Mouse (Mus musculus) left cerebral cortex, adult 18-20 months (tissue): ENCODE data around the gene Treh. TPM values are rescaled to one million over a fixed set of nuclear protein-coding genes. Genes with fewer than 3 reads are reported as not detected.

Experiments used
- DNase-seq, 2 experiments: peaks; one replicate each; pipeline ENCODE4 v3.0.0; 2021 to 2022; ENCODE audit warnings: low spot score in 2 of 2, mixed read lengths in 1 of 2
- total RNA-seq, 2 experiments: library from RNA; stranded (reverse); gene quantifications; 2 replicates each; pipeline ENCODE4 v1.2.3; 2021

Gene Treh
- total RNA-seq, 2 experiments from 2014 or later = not detected

- DNase-seq = peak; percentile 47
These were observed 60.9 kb downstream of the Treh start for GRCm38 (mm10) chr9:44733671-44734523.

- DNase-seq = peak; percentile 48 to 49
These were observed 61.8 kb downstream of the Treh start, which contains the start of gene Phldb1 for GRCm38 (mm10) chr9:44734524-44735494. Phldb1 (minus strand) TSS chr9:44735198.

DNA sequence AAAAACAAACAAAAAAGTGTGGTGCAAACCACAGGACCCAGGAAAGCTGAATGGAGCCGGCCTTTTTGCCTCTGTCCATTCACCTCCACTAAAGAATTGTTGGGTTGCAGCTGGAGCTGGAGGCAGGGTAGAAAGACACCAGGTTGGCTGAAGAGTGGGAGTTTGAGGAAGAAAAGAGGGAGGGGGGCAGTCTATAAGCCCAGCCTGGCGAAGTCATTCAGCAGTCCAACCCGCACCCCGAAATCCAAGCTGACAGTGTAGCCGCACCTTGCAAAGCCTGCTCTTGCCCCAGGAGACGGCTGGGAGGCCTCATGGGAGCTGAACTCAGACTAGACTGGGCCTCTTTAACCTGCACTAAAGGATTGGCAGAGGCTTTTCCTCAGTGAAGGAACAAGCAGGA, 62.9 kb downstream of the Treh start:
- DNase-seq = no peak

Other genes with a start within 250 kb of the Treh start
- gene Foxr1, start 232.1 kb upstream of the Treh start, total RNA-seq = not detected
- gene Upk2, start 218.3 kb upstream of the Treh start, total RNA-seq = not detected
- 10 to 100 TPM; 59.1 to 62.5 TPM for gene Bcl9l, start 190.4 kb upstream of the Treh start, total RNA-seq
- gene Cxcr5, start 111.4 kb upstream of the Treh start, total RNA-seq = not detected
- gene Ddx6, start 68.3 kb upstream of the Treh start, total RNA-seq = 100 to 1,000 TPM; 145 to 155 TPM
- gene Phldb1, start 62.0 kb downstream of the Treh start, total RNA-seq = 10 to 100 TPM; 59.0 to 67.4 TPM
- gene Arcn1, start 94.6 kb downstream of the Treh start, total RNA-seq = 10 to 100 TPM; 90.0 to 95.3 TPM
- gene Ift46, start 94.7 kb downstream of the Treh start, total RNA-seq = 10 to 100 TPM; 67.8 to 72.0 TPM
- gene Tmem25, start 126.1 kb downstream of the Treh start, total RNA-seq = 10 to 100 TPM; 52.2 to 66.1 TPM
- gene Ttc36, start 129.8 kb downstream of the Treh start, total RNA-seq = under 1 TPM; 0.80 to 0.95 TPM
- gene Kmt2a, start 208.1 kb downstream of the Treh start, total RNA-seq = 10 to 100 TPM; 84.1 to 88.1 TPM
- 100 to 1,000 TPM; 316 to 362 TPM for gene Atp5l, start 247.5 kb downstream of the Treh start, total RNA-seq